Mouse (Mus musculus) gastrocnemius, adult 18-20 months (tissue): ENCODE measurements around the gene Serinc4. TPM values are rescaled to one million over a fixed set of nuclear protein-coding genes. Genes with fewer than 3 reads are reported as not detected.
"Not testable (repeated sequence)": the region's sequence is repeated elsewhere in the genome, so short reads cannot be mapped to it uniquely, and the experiment has no call there.

Experiments
- DNase-seq: peaks from one replicate; pipeline ENCODE4 v3.0.0; 2021; ENCODE audit warnings: low spot score
- long read RNA-seq, 2 experiments: library from polyadenylated mRNA; stranded (forward); transcript quantifications; one replicate each; pipeline ENCODE4 v2.0.0; 2021
- total RNA-seq, 2 experiments: library from RNA; stranded (reverse); gene quantifications; 2 replicates each; pipeline ENCODE4 v1.2.3; 2021

Serinc4 gene
- total RNA-seq = not detected
- long read RNA-seq, experiment 1 = 0 reads
- long read RNA-seq, experiment 2 = 0 reads

- peak; percentile 77 for DNase-seq
Measured at GRCm38 (mm10) chr2:121456692-121457642, at the start of gene Serinc4. Gene Serinc4 (minus strand): TSS chr2:121456781.

- DNase-seq = not testable (repeated sequence)
Measured at GRCm38 (mm10) chr2:121501550-121501949, 45.0 kb upstream of the Serinc4 start.

- DNase-seq = not testable (repeated sequence)
Measured at GRCm38 (mm10) chr2:121484403-121484802, 27.8 kb upstream of the Serinc4 start.

GRCm38 (mm10) chr2:121483576-121483975 lies 27.0 kb upstream of the Serinc4 start:
- DNase-seq = no peak

GRCm38 (mm10) chr2:121480916-121481315 lies 24.3 kb upstream of the Serinc4 start:
- not testable (repeated sequence) for DNase-seq

GRCm38 (mm10) chr2:121480498-121480897 lies 23.9 kb upstream of the Serinc4 start:
- peak; percentile 25 for DNase-seq

- DNase-seq = no peak
Measured at GRCm38 (mm10) chr2:121477491-121478266, 21.1 kb upstream of the Serinc4 start.

GRCm38 (mm10) chr2:121475306-121475705 lies 18.7 kb upstream of the Serinc4 start:
- DNase-seq = not testable (repeated sequence)

- no peak for DNase-seq
Measured at GRCm38 (mm10) chr2:121474180-121474535, 17.6 kb upstream of the Serinc4 start.

- DNase-seq = peak; percentile 87
Measured at GRCm38 (mm10) chr2:121473301-121474179, 17.0 kb upstream of the Serinc4 start, which contains the start of gene Mfap1b. Gene Mfap1b (minus strand): TSS chr2:121474067.

- not testable (repeated sequence) for DNase-seq
Measured at GRCm38 (mm10) chr2:121472783-121473182, 16.2 kb upstream of the Serinc4 start.

- not testable (repeated sequence) for DNase-seq
Measured at GRCm38 (mm10) chr2:121468982-121469381, 12.4 kb upstream of the Serinc4 start.

GRCm38 (mm10) chr2:121460071-121460470 lies 3.5 kb upstream of the Serinc4 start:
- no peak for DNase-seq

- no peak for DNase-seq
Measured at GRCm38 (mm10) chr2:121455534-121455933, 1.0 kb downstream of the Serinc4 start.

- no peak for DNase-seq
Measured at GRCm38 (mm10) chr2:121453917-121454316, 2.7 kb downstream of the Serinc4 start.

- no peak for DNase-seq
Measured at GRCm38 (mm10) chr2:121452990-121453389, 3.6 kb downstream of the Serinc4 start, which contains the start of gene Hypk. Gene Hypk (plus strand): TSS chr2:121453290.

GRCm38 (mm10) chr2:121452361-121452760 lies 4.2 kb downstream of the Serinc4 start:
- no peak for DNase-seq

GRCm38 (mm10) chr2:121450093-121450492 lies 6.5 kb downstream of the Serinc4 start:
- DNase-seq = no peak

- no peak for DNase-seq
Measured at GRCm38 (mm10) chr2:121449545-121450011, 7.0 kb downstream of the Serinc4 start.

GRCm38 (mm10) chr2:121448739-121449535 lies 7.6 kb downstream of the Serinc4 start, which contains the start of gene Serf2:
Gene Serf2 (plus strand): TSS chr2:121449195.
- DNase-seq = peak; percentile 100
